Mouse (Mus musculus): ENCODE results near the gene Pank4.

- TF ChIP-seq POLR2A (IDR thresholded peaks at IDR 0.05; ENCODE audit: insufficient read depth, low read depth, low read length) (no peak), CTCF (IDR thresholded peaks at IDR 0.05; ENCODE audit: insufficient read depth, low read depth, low read length) (no peak)
These were observed 55.5 kb downstream of the Pank4 start for GRCm38 (mm10) chr4:155019336-155019847.

Measured in olfactory bulb, adult 2 months (tissue).